Mouse (Mus musculus) left cerebral cortex, adult 8-10 months (tissue): ENCODE measurements around the gene Tm4sf20. TPM values are rescaled to one million over a fixed set of nuclear protein-coding genes. Genes with fewer than 3 reads are reported as not detected.
A peak's percentile ranks its signal among the peaks of the same experiment; 100 is the strongest.

Experiments used
- DNase-seq, 2 experiments: peaks; one replicate each; pipeline ENCODE4 v3.0.0; 2022; ENCODE audit warnings: low spot score in 2 of 2
- total RNA-seq, 4 experiments: library from RNA; stranded (reverse); gene quantifications; 2 replicates each; pipeline ENCODE4 v1.2.4; 2022

The Tm4sf20 gene
- total RNA-seq, result not detected

DNA sequence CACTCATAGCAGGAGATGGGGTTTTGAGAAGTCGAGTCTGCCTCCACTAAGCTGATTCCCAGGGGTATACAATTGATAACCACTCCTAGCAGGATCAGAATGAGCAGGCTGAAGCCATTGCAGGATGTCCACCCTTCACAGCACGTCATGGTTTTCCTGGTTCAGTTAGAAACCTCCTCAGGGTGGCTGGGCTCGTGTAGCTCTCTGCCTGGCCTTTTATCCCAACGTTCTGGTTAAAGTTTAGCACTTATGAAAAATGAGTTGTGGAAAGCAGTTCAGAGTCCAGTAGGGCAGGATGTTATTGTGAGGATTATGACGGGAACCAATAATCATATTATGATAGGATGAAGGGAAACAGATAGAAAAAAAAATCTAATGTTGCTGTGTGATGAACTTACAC is at the start of gene Tm4sf20:
TSS of gene Tm4sf20 (minus strand) at position 193 of the 400 bp plus-strand sequence.
- DNase-seq, result no peak

DNA sequence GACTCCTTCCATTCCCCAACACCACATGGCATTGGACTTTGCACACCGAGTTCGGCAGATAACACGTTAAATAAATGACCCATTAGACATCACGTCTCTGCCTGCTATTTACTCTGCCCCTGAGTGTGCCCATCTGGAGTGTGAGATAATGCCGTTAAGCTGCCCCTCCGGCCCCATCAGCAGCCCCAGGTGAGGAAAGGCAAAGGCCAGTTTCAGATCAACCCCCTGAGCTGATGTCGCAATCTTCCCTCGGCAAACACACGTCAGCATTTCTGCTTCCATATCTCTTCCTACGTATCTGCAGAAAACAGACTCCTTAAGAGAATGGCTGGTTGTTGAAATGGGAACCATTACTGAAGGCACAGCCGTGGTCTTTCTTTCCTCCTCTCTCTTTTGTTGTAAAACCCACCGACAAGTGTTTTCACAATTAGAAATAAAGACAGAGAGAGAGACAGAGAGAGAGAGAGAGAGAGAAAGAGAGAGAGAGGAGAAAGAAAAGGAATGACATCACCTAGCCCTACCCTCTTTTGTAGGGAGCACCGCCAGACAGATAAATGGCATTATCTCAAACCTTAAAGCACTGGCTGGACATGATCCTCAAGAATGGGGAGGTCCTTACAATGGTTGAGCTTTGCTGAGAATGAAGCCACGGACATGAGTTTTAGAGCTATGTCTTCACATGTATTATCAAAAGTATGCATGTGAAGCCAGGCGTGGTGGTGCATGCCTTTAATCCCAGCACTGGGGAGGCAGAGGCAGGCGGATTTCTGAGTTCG is 47.9 kb upstream of the Tm4sf20 start:
- no peak for DNase-seq

DNA sequence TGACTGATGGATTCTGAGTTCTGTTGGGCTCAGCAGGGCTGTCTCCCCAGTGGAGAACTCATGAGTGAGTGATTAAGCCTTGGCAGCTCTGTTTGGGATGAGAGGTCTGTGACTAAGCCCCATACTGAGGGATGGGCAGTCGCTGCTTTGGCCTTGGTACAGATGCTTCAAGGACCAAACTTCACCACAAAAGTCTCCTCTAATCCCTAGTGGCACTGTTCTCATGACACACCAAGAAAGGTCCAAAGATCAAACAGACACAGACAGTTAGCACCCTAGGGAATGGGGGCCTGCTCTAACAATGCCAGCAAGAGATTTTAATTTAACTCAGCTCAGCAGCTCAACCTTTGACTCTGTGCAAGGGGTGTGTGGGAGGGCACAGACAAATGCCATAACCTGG is 43.5 kb upstream of the Tm4sf20 start:
- no peak for DNase-seq

DNA sequence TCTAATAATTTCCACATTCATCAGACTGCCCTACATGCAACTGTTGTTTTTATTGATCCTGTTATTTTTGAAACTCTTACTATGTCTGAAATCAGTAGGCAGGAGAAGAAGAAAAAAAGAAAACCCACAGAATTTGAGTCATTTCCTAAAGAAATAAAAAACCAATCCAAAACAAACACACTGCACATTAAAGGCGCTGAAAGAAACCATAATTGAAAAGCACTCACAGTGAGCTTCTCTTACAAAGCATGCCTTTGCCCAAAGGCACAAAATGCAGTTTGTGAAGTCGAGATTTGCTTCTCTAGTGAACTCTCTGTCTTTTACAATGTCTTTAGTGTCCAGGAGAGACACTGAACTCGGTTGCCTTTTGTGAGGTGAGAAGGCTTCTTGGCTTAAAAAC is 40.3 kb upstream of the Tm4sf20 start:
- no peak for DNase-seq

DNA sequence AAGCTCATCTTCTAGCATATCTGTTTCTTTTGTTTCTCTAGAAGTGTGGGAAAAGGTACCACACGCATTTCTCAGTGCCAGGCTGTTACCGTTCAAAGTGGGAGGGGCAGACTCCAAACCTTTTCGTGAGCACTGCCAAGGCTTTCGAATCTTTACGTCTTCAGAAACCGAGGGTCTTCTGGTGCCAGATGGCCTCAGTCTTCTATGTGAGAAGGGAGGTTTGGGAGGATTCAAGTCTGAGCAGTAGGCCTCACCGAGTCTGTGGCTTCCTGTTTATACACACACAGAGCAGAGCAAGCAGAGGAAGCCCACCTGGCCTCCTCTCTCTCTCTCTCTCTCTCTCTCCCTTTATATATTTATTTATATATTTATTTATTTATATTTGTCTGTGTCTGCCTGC is 38.9 kb upstream of the Tm4sf20 start:
- DNase-seq, result no peak

DNA sequence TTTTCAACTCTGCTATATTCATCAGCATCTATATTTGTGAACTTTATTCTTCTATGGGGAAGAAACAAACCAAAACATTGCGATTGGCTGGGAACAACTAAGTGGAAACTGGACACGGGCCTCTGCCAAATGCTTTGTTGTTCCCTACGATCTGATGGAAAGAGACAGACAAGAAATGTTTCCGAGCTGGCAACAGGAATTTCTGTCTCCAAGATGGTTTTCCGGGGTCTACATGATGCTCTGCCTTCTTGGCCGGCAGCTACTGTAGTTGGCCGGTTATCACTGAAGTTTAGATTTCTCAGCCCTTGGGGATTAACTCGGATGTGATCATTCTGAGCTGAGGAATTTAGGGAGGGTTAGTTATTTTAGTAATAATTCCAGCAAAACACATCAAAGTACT is 38.1 kb upstream of the Tm4sf20 start:
- no peak for DNase-seq

DNA sequence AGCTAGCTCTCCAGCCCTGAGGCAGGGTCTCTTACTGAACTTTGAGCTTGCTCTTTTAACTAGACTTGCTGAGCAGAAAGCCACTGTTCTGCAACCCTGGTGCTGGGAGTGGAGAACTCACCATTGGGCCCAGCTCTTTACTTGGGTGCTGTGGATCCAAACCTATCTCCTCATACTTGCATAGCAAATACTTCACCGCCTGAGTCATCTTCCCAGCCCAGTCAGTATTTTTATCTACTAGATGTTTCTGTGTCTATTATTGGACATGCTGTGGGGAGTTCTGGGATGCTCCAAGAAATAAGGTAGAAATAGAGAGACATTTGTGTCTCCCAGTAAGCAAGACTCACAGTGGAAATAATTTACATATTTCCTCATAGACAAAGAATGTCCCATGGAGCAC is 35.8 kb upstream of the Tm4sf20 start:
- no peak for DNase-seq

DNA sequence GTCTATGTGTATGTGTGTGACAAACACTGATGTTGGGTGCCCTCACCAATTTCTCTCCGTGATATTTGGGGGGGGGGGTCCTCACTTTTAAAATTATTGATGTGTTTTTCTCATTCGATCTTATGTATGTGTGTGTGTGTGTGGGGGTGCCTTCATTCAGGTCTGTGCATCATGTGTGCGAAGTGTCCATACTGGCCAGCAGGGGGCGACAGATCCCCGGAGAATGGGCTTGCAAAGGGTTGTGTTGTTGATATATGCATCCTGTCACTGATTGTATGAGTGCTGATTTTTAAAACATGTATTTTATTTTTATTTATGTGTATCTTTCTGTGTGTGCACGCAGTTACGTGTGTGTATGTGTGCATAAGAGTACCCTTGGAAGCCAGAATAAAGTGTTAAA is 35.3 kb upstream of the Tm4sf20 start:
- no peak for DNase-seq

DNA sequence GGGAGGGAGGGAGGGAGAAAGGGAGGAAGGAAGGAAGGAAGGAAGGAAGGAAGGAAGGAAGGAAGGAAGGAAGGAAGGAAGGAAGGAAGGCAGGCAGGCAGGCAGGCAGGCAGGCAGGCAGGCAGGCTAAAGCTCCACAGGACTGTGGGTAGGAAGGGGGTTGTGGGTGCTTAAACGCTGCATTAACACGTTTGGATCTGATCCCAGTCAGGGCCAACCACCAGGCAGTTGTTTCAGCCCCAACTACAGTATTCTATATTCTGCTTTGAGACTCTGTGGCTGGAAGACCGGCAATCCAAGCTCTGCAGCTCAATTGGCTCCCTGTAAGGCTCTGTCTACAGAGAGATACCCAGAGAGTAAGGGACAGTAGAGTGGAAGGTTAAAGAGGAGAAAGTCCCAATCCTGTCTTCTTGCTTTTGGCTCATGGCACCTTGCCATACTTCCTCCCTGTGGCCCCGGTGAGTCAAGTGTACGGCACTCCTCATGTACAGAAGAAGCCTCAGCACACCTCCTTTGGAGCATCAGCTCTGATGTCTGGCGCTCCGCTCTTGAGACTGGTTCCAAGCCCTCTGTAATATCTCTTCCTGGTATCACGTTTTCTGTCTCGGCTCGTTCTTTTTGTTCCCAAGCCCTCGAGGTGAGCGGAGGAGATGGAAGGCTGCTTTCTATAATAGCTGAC is 33.0 kb upstream of the Tm4sf20 start:
- no peak for DNase-seq

DNA sequence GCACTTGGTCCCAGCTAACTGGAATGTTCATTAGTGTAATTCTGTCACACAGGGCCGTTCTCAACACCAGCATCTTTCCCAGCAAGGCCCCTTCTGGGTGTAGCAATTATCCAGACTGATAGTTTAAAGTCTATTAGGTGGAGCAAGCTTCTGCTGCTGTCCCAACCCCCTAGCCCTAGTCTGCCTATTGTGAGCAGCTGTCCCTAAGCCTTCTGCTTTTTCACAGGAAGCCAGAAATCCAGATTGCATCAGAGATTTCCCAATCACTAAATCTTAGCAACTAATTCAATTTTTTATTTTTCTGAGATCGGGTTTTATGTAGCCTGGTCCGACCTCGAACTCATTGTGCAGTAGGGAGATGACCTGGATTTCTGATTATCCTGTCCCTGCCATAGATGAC is 30.7 kb upstream of the Tm4sf20 start:
- no peak for DNase-seq

DNA sequence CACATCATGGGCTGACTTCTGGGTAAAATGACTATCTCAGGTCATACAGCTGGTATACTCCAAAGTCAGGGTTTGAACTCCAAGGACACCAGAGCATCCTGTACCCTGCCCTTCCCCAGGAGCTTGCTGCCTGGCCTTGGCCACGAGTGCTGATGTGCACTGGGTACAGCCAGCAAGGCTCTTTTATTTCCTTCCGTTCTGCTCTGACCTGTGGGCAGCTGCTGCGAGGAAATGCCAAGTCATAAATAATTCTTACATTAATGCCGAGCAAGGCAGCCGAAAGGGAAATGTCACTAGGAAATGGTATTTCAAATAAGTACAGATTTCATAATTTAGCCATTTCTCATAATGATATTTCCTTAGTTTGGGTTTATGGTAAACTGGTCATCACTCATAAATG is 30.0 kb upstream of the Tm4sf20 start:
- no peak for DNase-seq

DNA sequence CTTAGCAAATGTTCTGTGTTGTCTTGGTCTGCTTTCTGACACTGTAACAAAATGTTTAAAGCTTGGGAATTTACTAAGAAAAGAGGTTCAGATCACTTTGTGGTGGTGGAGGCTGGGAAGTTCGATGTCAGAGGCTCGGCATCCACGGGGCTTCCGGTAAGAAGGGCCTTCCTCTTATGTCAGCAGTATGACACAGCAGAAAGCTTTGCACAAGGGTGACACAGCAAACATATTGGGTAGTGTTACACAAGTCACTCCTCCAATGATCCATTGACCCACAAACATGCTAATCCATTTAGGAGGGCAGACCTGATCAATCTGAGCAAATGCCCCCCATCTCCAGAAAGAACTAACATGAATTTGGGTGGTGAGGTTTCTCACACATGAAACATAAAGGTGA is 28.8 kb upstream of the Tm4sf20 start:
- DNase-seq, result no peak

DNA sequence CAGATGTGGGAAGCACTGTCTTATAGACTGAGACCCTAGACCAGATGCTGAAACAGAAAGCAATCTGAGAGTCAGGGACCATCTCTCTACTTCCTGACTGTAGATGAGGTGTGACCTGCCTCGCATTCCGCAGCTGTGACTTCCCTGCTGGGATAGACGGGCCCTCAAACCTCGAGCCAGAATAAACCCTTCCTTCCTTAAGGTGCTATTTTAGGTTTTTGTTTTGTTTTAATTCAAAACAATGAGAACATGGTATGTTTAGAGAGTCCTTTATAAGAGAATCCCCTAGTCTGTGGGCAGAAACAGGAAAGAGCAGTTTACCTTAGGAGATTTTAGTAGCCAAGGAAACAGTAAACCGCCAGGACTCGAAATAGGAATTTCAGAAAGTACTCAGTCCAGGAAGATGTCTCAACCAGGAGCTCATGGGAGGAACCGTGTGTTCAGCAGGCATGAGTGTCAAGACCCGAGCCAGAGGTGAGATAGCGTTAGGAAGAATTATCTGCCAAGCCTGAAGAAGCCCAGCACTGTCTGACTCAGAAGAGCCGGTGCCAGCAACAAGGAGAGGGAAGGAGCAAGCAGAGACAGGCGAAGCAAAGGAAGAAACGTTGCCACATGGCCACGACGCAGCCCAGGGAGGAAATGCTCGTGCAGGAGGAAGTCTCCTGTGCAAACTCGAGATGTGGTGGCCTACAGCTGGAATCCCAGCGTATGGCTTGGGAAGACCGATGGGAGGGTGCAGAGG is 27.6 kb upstream of the Tm4sf20 start:
- no peak for DNase-seq

DNA sequence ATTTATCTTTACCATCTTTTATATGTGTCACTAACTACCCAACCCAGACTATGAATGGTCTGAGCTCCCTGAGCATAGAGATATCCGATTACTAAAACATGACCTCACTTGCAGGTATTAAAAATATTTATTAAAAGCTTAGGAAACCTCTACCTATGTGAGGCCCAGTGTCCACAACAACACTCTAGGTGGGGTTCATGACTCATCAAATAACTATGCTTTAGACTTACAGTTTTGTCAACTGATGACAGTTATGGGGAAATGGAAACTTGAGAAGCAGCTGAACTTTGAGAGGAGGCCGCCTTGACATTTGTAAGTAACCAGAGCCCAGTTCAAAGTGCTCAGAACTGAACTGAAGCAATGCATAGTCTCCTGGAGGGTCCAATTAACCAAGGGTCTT is 26.9 kb upstream of the Tm4sf20 start:
- DNase-seq, result no peak

DNA sequence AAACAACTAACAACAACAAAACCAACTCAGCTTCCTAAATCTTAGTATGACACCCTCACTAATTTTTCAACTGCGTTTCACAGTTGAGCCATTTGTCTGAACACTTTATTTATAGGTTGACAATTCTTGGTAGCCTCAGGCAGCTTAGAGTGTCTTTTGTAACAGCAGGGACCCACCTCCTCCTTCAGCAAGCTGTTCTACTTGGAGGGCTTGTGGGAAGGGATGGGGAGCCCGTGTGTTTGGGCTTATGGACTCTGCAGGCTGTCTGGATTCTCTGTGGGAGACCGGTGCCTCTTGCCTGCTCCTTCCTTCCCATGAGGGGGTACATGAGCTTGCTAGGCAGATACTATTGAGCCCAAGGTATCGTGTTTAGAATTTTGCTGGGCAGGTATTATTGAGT is 25.7 kb upstream of the Tm4sf20 start:
- DNase-seq, result peak in 1 of 2 experiments; percentile 60

DNA sequence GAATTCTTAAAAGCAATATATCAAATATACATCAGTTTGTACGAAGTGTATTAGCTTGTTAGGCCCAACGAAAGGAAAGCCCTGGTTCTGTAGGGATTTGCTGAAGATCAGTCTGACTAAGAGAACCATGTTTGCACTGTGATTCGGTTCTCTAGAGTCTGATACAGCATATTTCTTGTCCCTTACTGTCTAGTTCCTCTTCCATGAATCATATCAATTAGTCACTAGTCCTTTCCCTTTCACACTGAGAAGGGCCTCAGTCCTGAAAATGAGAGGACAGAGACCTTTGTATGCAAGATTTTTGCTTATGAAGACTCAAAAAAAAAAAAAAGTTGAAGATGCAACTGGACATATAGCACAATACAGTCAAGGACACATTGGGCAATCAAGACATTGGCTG is 24.8 kb upstream of the Tm4sf20 start:
- no peak for DNase-seq

DNA sequence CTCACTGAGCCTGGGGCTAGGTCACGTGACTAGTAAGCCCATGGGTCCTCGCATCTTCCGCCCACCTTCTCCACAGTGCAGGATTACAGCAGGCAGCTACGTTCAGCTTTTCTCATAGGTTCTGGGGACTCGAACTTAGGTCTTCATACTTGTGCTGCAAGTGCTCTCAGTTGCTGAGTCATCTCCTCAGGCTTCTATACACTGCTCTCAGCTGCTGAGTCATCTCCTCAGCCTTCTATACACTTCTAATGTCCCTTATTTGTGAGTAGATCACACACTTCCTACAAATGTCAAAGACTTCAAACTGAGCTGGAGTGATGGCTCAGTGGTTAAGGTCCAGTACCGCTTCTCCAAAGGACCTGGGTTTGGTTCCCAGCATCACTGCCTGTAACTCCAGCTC is 24.0 kb upstream of the Tm4sf20 start:
- DNase-seq, result no peak

DNA sequence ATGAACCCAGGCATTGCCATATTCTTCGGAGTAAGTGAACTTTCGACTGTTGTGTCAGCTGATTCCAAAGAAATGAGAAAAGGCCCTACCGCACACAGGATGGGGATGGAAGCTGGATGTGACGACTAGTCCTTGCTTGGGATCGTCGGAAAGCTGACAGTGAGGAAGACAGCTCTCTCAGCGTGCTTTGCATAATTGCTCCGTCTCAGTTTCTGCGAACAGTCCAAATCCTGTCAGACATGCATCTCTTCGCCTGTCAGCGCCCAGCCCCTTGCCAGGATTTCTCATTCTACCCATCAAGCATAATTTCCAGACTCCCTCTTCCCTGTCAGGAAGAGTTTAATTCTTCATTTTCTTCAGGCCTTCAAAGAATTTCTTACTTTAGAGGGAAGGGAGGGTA is 22.8 kb upstream of the Tm4sf20 start:
- no peak for DNase-seq

DNA sequence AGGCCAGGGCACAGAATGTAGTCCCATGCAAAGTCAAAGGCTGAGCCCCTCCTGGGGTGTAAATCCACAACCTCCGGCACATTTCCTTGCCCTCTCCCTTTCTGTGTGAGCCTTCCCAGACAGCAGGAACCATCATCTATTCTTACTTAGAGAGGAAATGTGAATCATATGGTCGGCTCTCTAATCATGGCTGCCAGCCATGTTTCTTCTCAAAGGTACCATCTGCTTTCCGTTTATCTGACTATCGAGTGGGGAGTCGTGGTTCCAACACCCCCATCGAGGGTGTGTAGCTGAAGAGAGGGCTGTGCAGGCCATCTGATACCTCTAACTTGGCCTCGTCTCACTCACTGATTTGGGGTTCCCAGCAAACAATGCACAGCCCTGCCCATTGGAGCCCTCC is 19.8 kb upstream of the Tm4sf20 start:
- no peak for DNase-seq

DNA sequence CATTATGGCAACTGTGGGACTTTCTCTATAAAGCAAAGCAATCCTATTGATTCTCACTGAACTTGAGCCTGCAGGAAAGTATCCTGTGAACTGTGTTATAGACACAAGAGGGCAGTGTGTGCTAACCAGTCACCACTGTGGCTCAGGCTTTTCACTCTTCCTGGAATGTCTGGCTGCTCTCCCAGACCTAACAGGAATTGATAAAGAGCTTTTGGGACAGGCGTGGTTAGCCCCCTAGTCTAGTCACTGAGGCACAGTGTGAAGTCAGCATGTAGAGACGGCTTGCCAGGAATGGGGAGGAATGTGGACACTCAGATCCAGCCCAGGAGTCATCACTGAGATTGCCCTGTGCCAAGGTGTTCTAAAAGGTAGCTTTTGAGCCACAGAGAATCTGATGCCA is 19.2 kb upstream of the Tm4sf20 start:
- peak; percentile 13 to 40 for DNase-seq

DNA sequence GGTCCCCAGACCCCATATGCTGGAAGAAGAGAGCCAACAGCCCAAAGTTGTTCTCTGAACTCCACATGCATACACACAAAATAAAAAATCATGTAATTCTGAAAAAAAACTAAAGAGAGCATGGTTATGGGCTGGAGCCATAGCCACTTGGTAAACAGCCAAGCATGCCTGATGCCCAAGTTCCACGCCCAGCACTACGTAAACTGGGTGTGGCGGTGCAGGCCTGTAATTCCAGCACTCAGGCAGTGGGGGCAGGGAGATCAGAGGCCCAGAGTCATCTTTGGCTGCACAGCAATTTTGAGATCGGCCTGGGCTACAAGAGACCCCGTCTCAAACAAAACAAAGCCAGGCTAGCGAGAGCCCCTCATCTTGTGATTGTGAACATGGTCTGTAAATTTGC is 17.3 kb upstream of the Tm4sf20 start:
- no peak for DNase-seq

DNA sequence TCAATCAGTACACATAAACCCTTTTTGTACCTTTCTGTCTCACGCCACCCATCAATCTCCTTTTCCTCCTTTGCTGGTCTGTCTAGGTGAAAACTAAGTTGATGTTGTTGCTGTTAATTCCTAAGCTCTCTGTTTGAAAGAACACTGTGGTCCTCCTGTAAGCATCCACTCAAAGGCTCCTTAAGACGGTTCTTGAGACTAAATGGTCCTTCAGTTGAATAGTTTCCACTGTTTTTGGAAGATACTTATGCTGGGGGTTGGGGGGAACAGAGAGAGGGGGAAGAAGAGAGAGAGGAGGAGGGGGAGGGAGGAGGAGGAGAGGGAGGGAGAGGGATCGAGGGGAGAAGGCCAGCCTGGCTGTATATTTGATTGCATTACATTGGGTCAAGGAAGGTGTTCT is 15.3 kb upstream of the Tm4sf20 start:
- no peak for DNase-seq
